Mouse (Mus musculus) heart, postnatal 4 days (tissue): Measurements from ENCODE around the gene Erbb2. TPM values are rescaled to one million over a fixed set of nuclear protein-coding genes. Genes with fewer than 3 reads are reported as not detected.

Experiments
- DNase-seq: peaks from one replicate; pipeline ENCODE4 v3.0.0; 2021
- total RNA-seq, 2 experiments: library from RNA; stranded (reverse); gene quantifications; 2 replicates each; pipeline ENCODE4 v1.2.3; 2021

The Erbb2 gene
- total RNA-seq, 2 experiments from 2014 or later: 24.1 to 27.0 TPM

DNA sequence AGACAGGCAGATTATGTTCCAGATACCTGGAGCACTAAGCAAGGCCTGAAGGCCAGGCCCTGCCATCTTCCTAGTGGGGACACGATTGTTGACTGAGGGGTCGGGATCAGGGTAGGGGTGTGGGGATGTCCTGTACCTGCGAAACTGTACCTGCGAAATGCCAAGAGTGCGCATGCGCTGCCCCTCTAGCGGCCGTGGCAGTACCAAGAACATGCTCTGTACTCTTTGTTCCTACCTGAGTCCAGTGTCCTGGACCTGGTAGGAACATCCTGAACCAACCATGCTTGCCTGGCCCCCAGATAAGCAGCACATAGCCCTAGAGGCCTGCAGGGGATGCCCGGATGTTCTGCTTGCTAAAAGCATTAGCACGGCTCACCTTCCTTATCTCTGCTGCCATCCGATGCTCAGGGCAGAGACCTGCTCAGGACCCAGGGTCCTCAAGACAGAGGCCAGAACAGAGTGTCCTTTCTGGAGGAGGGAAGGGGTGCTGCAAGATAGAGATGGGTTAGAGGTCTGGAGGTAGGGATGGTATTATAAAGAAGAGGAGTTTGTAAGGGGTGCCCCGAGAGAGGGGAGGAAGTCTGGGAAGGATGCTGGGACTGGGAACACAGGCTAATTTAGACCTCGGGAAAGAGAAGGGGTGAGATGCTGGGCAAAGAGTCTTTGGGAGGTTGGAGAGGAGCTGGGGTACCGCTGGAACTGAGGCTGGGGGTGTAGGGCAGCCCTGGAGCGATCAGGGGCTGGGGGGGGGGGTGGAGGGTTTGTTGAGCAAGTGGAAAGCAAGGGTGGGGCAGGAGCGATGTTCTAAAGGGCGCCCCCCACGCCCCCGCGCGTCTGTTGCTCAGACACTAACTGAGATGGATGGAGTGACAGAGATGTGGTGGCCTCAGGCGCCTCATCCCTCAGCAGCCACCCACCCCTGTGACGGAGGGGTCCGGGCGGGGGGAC is 26.4 kb upstream of the Erbb2 start, which contains the start of gene Pnmt:
Gene Pnmt, plus strand, starts transcription at position 813 of the 948 bp plus-strand sequence.
- DNase-seq: no peak

GRCm38 (mm10) chr11:98386596-98386995 is 25.7 kb upstream of the Erbb2 start:
- no peak for DNase-seq

DNA sequence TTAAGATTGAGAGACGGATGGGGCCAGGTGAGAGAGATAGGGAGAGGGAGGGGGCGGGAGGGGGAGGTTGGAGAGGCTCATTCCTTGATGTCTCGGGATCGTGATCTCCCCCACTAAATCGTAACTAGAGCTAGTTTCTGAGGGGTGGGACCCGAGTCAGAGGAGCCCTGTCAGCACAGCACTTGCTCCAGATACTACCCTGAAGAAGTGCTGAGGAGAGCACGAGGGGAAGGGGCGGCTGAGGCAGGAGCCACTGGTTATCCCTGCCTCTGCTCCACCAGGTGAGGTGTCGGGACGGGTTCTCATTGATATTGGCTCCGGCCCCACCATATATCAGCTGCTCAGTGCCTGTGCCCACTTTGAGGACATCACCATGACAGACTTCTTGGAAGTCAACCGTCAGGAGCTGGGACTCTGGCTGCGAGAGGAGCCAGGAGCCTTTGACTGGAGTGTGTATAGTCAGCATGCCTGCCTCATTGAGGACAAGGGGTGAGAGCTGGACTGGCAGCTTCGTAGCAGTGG is 25.2 kb upstream of the Erbb2 start:
- no peak for DNase-seq

DNA sequence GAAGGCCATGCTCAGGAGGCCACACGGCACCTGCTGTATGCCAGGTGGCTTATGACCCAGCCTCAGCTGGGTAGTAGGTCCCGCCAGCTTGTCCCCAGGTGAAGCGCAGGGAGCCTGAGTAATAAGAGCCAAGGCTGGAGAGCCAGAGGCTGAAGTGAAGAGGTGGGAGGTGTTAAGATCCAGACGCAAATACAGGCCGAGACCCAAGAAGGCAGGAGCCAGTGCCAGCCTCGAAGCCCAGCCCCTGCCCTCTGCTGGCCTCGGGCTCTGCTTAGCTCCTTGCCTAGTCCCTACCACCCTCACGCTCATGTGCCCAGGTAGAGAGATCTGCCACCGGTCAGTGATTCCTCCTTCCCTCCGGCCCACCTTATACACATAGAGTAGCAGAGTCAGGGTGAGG is 24.0 kb upstream of the Erbb2 start:
- DNase-seq: no peak

DNA sequence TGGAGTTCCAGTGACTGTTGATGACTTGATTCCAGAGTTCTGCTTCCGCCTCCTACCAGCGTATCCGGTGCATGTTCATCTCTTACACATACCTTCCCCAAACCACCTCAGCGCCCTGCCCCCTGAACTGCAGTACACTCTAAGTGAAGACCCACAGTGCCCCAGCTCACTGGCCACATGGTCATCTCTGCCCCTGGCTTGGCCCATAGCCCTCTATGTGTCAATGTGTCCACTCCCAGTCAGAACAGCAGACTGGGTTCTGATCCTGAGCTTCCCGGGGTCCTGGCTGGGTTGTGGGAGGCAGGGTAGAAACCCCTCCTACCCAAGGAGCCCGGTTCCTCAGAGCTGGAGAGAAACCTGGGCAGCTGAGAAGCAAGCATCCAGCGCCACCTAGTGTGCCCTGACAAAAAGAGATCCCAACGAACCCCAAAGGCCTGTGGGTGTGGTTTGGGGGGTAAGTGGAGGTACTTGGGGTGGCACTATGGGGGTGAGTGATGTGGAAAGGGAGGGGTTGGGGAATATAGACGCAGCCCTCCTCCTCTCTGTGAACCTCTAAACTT is 23.0 kb upstream of the Erbb2 start:
- DNase-seq: peak; percentile 71

DNA sequence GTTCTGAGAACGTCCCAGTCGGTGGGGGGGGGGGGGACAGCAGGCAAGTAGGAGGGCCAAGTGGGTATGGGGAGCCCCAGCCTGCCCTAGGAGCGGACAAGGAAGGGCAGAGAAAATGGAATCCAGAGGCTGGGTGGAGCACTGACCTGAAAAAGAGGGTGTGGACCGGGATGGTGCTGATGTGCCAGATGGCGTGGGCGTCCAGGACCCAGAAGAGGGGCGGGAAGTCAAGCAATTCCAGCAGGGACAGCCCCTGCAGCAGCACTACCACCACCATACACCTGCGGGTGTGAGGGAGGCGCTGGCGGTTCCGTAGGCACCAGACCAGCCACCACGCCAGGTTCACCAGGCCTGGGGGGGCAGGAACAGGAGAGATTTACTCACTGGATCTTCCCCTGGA is 22.1 kb upstream of the Erbb2 start:
- DNase-seq: peak; percentile 4

DNA sequence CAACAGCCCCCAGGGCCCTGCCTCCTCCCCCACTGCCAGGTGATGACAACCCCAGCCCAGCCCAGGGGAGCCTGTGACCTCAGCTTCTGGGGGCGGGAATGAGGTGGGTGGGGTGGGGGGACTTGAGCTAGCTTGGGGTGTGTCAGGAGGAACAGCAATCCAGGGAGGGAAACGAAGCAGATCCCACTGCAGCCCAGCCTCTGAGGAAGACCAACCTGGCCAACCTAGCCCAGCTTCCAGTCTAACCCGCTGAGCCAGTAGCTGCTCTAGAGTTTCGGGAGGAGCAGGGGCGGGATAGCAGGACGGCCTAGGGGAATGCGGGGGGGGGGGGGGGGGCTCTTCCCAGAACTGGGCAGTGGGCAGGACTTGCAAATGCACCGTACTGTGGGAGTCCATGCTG is 20.2 kb upstream of the Erbb2 start:
- no peak for DNase-seq

GRCm38 (mm10) chr11:98392645-98393044 is 19.6 kb upstream of the Erbb2 start:
- DNase-seq: peak; percentile 33

DNA sequence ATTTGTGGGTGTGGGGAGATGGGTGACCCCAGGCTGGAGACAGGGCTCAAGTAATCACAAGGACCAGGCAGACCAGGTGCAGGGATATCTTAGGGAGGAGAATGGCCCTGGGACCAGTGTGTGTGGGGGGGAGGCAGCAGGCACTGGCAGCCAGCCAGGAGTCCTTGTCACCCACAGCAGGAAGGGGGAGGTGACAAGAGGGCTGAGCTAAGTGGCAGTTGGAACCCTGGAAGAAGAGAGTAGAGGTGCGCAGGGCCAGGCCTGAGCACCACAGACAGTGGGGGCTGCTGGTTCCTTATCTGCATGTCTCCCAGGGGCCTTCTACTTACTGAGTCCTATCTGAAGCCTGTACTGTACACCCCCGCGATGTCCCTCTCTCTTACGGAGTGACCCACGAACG is 19.0 kb upstream of the Erbb2 start:
- peak; percentile 84 for DNase-seq

DNA sequence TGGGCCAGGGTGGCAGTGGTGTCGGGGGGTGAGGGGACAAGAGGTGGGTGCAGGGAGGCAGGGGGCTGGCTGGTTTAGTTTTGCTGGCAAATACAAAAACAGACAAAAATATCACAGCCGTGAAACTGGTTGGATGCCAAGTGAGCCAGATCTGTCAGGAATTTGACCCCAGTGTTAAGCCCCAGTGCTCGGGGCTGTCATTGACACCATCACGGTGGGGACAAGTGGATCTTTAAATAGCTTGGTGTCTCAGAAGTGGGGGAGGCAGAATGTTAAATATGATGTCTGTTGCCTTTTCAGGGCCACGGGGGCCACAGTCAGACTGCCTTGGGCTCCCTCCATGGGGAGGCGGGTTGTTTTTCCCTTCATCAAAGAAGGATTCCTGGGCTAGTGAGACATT is 18.0 kb upstream of the Erbb2 start:
- peak; percentile 77 for DNase-seq

DNA sequence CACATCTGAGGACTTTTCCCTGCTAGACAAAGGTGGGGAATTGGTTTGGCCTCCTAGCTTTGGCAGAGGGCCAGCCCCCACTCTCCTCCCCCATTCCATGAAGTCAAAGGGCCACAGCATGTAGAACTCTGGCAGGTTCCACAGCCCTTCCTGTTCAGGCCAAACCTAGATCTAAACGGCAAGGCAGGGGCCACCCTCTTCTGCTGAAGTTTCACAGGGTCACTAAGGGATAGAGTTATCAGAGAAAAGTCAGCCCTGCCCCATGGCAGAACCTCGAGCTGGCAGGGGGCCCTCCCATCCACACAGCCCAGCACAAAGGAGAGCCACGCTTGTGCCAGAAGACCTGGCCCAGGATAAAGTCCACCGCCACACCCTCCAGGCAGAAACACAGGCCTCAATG is 17.2 kb upstream of the Erbb2 start:
- DNase-seq: peak; percentile 80

DNA sequence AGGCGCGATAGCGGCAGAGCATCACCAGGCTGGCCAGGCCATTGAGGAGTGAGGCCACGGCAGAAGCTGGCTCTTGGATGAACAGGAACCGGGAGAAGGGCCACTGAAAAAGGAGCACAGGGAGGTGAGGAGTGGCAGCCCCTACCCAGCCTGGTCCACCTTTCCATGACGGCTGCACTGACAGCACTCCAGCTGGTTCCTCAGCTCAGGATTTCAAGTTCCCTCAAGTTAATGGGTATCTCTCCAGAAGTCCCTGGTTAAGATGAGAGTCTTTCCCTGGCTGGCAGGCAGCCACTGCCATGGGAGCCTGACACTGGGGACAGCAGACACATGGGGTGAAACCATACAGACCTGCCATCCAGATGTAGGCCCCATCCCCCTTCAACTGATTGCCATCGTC is 14.3 kb upstream of the Erbb2 start:
- DNase-seq: no peak

GRCm38 (mm10) chr11:98400161-98400726 is 12.0 kb upstream of the Erbb2 start, which contains the start of gene Pgap3:
Pgap3 (minus strand) TSS chr11:98400490.
- peak; percentile 88 for DNase-seq

DNA sequence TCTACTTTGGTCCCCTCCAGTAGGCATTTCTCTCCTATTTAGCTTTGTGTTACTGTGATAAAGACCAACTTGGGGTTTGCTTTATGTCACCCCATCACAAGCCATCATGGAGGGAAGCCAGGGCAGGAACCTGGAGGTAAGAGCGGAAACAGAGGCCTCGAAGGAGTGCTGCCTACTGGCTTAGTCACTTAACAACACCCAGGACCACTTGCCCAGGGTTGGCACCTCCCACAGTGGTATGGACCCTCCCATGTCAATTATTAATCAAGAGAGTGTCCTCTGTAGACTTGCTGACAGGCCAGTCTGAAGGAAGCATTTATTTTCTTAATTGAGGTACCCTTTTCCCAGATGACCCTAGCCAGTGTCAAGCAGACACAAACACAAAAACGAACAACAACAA is 11.5 kb upstream of the Erbb2 start:
- DNase-seq: no peak

DNA sequence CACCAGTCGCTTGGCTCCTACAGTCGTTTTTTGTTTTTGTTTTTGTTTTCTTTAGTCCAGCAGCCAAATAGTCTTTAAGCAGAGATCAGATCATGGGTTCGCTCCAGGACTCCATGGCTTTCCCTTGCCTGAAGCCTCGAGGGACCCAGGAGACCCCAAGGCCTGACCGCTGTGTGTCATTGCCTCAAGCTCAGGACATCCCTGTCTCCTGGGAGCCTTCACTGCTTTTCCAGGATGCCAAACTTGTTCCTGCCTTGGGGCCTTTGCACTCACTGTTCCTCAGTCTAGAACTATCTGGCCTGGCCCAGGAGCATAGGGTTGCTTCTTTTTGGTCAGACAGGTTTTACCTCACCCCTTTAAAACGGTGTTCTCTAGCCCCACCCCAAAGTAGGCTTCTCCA is 5.6 kb upstream of the Erbb2 start:
- DNase-seq: no peak

DNA sequence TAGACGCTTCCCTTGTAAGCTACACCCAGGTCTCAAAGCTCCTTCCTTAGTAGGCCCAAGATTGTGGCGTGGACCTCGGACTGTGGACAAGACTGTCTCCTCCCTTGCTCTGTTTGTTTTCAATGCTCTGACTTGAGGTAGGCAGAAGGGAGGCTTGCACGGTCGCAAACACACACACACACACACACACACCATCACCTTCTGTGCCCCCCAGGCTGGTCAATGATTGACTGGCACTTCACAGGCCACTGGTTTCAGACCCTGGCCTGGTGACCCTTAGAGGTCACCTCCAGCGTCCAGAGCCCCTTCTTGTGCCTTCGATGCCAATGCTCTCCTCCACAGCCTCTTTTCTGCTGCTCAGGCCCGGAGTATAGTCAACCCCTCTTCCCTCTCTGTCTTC is 3.4 kb upstream of the Erbb2 start:
- DNase-seq: no peak

GRCm38 (mm10) chr11:98409341-98409822 is 2.9 kb upstream of the Erbb2 start:
- DNase-seq: peak; percentile 48

DNA sequence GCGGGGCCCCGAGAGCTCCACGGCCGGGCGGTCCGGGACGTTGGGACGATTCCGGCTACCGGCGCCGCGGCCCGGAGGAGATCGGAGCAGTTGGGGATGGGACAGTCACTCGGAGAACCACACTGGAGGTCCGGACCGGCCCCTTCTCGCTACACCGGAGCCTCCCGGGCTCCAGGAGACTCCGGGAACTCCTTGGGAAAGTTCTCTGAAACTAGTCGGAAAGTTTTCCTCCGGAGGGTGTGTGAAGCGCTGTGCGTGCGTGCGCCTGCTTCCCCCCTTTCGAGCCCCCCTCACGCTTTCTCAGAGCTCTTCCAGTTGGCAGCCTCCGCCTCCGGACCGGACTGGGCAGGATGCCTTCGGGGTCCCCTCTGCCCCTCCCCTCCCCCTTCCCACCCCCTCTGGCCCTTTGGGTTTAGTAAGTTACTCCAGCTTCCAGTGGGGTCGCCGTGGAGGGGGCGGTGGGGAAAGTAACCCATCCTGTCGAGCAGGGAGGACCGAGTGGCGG is 579 bp downstream of the Erbb2 start:
- DNase-seq: peak; percentile 47

DNA sequence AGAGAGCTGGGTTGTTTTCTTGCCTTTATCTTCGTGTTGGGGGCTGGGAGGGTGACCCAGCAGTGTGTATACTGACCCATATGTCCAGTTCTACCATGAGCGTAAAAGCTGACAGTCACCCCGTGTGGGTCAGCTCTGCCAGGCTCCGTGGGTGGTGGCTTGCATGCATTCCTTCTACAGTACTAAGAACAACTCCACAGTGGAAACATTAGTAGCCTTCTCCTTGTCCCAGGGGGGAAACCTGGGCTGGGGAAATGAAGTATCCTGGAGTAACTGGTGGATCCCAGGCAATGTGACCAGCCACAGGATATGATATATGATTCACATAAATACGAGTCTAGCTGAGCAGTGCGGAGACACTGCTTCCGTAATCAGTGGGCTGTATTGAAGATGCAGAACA is 1.5 kb downstream of the Erbb2 start:
- no peak for DNase-seq

GRCm38 (mm10) chr11:98414162-98414561 is 1.9 kb downstream of the Erbb2 start:
- DNase-seq: no peak

GRCm38 (mm10) chr11:98417074-98417473 is 4.8 kb downstream of the Erbb2 start:
- DNase-seq: no peak

DNA sequence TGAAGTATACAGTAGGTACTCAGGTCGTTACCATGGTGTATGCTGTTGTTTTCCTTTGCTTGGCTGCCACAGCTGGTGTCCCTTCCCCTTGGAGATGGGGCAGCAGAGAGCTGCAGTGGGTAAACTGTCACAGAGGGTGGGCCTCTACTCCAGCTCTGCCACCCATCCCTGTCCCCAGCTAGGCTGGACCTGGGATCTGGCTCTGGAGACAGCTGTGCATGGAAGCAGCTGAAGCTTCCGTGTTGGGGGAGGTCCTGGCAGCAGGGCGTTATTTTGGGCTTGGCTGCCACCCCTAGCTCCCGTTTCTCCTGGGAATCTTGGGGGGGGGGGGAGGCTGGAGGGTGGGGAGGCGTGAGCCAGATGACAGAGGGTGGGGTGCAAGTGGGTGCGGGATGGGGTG is 6.0 kb downstream of the Erbb2 start:
- no peak for DNase-seq
